Mouse (Mus musculus): Measurements from ENCODE around the gene Mcm3ap. TPM values are rescaled to one million over a fixed set of nuclear protein-coding genes. Genes with fewer than 3 reads are reported as not detected.
A peak's percentile ranks its signal among the peaks of the same experiment; 100 is the strongest.

Gene Mcm3ap
- polyA plus RNA-seq (2012; rRNA removed), result 43.9 and 45.7 TPM in 2 replicates

DNA sequence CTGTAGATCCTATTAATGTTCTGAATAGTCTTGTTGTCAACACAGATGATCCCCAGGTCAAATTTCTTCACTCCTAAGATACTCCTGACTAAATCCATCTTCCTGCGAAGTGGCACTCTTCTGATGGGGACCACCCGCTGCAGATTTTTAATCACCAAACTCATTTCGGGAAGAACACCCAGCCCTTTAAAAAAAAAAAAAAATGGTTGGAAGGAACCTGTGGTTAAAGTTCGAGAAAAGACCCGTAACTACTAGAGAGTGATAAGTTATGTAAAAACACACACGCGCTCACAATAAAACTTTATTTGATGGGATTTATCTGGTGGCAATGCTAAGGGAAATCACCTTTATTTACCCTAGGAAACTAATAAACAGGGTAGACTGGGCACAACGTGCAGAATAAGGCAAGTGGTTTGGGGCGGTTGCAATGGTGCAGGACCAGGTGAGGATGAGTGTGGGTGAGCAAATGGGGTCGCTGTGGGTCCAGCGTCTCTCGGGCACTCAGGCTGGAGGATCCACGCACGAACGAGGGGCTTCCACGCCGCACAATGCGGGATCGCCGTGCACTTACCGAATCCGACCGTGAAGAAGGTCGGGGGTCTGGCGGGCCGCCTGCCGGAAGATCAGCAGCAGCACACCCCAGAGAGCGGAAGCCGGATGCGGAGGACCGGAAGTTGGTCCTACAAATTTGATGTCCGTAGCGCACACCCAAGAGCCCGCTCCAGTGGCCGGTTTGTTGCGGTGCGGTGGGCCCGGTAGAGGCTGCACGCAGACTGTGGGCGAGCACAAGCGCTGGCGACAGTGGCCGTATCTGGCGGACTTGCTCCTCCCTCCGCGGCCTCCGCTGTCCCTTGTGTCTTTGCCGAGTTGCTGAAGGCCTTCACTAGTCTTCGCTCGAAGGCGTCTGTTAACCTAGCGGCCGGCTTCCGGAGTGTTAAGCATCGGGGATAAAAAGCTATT lies at the start of gene Mcm3ap, which contains the start of gene Ybey:
TSS of gene Mcm3ap (plus strand) at position 725 of the 960 bp plus-strand sequence.
TSS of gene Ybey (minus strand) at position 912 of the 960 bp plus-strand sequence.
- peak; percentile 81 for DNase-seq
- WGBS, result 2% methylated on average over 55 of the region's 55 CpGs
- Histone ChIP-seq H3K27me3 (ENCODE audit: control insufficient read depth, insufficient read depth, low read length) (no peaks in the 10 kb centered on the region), H3K4me1 (replicated peaks; ENCODE audit: control insufficient read depth, insufficient read depth, low read length) (no peaks in the 10 kb centered on the region; the same call in 1 of the 2 replicates), H3K4me3 (ENCODE audit: control insufficient read depth, insufficient read depth, low read length) (peak within 1 kb of the TSS; percentile 63), H3K27ac (ENCODE audit: control insufficient read depth, insufficient read depth, low read length) (no peak within 1 kb of the TSS), H3K36me3 (ENCODE audit: control insufficient read depth, insufficient read depth, low read length) (peaks cover 19% of the 10 kb centered on the region)
- TF ChIP-seq POLR2A (IDR thresholded peaks at IDR 0.05; ENCODE audit: control insufficient read depth, extremely low read depth, insufficient read depth, low read length, poor library complexity) (peak; percentile 80), CTCF (IDR thresholded peaks at IDR 0.05; ENCODE audit: borderline replicate concordance, control insufficient read depth, extremely low read depth, insufficient read depth, low read length, poor library complexity) (peak; percentile 79; the same call in 1 of the 2 replicates)

GRCm38 (mm10) chr10:76425674-76426073 lies 43.1 kb upstream of the Mcm3ap start:
- Histone ChIP-seq H3K27me3 (ENCODE audit: control insufficient read depth, insufficient read depth, low read length) (no peaks in the 10 kb centered on the region), H3K4me3 (ENCODE audit: control insufficient read depth, insufficient read depth, low read length) (no peak overlapping the region), H3K4me1 (replicated peaks; ENCODE audit: control insufficient read depth, insufficient read depth, low read length) (no peaks in the 10 kb centered on the region), H3K36me3 (ENCODE audit: control insufficient read depth, insufficient read depth, low read length) (peaks cover 91% of the 10 kb centered on the region), H3K27ac (ENCODE audit: control insufficient read depth, insufficient read depth, low read length) (no peak overlapping the region)
- WGBS, result 96% methylated on average over 7 of the region's 7 CpGs
- no peak for DNase-seq
- TF ChIP-seq CTCF (IDR thresholded peaks at IDR 0.05; ENCODE audit: borderline replicate concordance, control insufficient read depth, extremely low read depth, insufficient read depth, low read length, poor library complexity), result no peak
- TF ChIP-seq POLR2A (IDR thresholded peaks at IDR 0.05; ENCODE audit: control insufficient read depth, extremely low read depth, insufficient read depth, low read length, poor library complexity), result no peak

GRCm38 (mm10) chr10:76433925-76434324 lies 34.8 kb upstream of the Mcm3ap start:
- Histone ChIP-seq H3K4me3 (ENCODE audit: control insufficient read depth, insufficient read depth, low read length) (no peak overlapping the region), H3K27me3 (ENCODE audit: control insufficient read depth, insufficient read depth, low read length) (no peaks in the 10 kb centered on the region), H3K4me1 (replicated peaks; ENCODE audit: control insufficient read depth, insufficient read depth, low read length) (no peaks in the 10 kb centered on the region), H3K36me3 (ENCODE audit: control insufficient read depth, insufficient read depth, low read length) (peaks cover 84% of the 10 kb centered on the region), H3K27ac (ENCODE audit: control insufficient read depth, insufficient read depth, low read length) (no peak overlapping the region)
- no peak for DNase-seq
- 97% methylated on average over 11 of the region's 11 CpGs for WGBS
- TF ChIP-seq CTCF (IDR thresholded peaks at IDR 0.05; ENCODE audit: borderline replicate concordance, control insufficient read depth, extremely low read depth, insufficient read depth, low read length, poor library complexity) (no peak), POLR2A (IDR thresholded peaks at IDR 0.05; ENCODE audit: control insufficient read depth, extremely low read depth, insufficient read depth, low read length, poor library complexity) (no peak)

DNA sequence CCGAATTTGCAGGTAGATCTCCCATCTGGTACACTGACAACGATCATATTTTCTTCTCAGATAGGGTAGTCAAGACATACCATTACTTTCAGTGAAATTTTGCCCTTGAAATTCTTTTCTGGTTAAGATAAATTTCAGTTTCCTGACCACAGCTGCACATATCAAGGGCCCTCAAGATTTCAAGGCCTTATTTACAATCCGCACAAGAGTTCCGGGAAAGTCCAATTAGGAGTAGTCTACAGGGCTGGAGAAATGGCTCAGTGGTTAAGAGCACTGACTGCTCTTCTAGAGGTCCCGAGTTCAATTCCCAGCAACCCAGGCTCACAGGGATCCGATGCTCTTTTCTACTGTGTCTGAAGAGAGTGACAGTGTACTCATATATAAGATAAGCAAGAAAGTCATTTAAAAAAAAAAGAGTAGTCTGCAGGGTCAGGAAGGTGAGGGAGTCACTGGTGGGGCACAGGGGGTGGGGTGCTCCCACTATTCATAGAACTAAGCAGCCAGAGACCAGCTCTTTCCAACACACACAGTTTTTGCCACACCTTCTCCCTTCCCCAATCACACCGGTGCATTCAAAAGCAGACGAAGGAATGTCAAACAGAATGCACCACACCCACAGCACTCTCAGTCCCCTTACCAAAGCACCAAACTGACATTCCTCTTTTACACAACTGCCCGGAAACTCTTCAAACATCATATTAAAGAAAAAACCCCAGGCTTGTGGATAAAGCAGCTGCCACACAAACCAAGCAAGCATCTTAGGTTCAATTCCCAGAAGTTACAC lies 29.4 kb upstream of the Mcm3ap start:
- 97% methylated on average over 9 of the region's 9 CpGs for WGBS
- H3K27me3 ChIP-seq (ENCODE audit: control insufficient read depth, insufficient read depth, low read length), result no peaks in the 10 kb centered on the region
- no peak overlapping the region for H3K27ac ChIP-seq (ENCODE audit: control insufficient read depth, insufficient read depth, low read length)
- DNase-seq, result no peak
- no peak overlapping the region for H3K4me3 ChIP-seq (ENCODE audit: control insufficient read depth, insufficient read depth, low read length)
- TF ChIP-seq POLR2A (IDR thresholded peaks at IDR 0.05; ENCODE audit: control insufficient read depth, extremely low read depth, insufficient read depth, low read length, poor library complexity) (no peak), CTCF (IDR thresholded peaks at IDR 0.05; ENCODE audit: borderline replicate concordance, control insufficient read depth, extremely low read depth, insufficient read depth, low read length, poor library complexity) (no peak)
- peaks cover 37% of the 10 kb centered on the region for H3K36me3 ChIP-seq (ENCODE audit: control insufficient read depth, insufficient read depth, low read length)
- peaks cover 19% of the 10 kb centered on the region for H3K4me1 ChIP-seq (replicated peaks; ENCODE audit: control insufficient read depth, insufficient read depth, low read length)

DNA sequence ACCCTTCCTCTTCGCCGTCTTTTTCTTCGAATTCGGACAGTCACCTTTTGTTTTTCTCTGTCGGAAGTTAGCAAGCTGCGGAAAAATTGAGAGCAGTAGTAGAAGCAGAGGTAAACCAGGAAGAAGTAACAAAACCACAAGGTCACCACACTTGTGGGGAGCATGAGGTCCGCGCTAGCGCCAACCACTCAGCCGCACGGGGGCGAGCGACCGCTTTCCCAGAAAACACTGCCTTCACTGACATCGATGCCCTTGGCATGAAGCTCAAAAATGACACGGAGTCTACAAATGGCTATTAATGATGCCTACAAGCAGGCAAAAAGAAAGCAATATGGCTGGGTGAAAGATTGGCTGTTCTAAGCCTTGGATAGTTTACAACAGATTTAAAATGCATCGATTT lies 28.4 kb upstream of the Mcm3ap start, which contains the start of gene AC141477.1:
TSS of gene AC141477.1 (minus strand) at position 164 of the 400 bp plus-strand sequence.
- Histone ChIP-seq H3K4me1 (replicated peaks; ENCODE audit: control insufficient read depth, insufficient read depth, low read length) (peaks cover 19% of the 10 kb centered on the region), H3K36me3 (ENCODE audit: control insufficient read depth, insufficient read depth, low read length) (peaks cover 28% of the 10 kb centered on the region), H3K4me3 (ENCODE audit: control insufficient read depth, insufficient read depth, low read length) (no peak within 1 kb of the TSS), H3K27me3 (ENCODE audit: control insufficient read depth, insufficient read depth, low read length) (no peaks in the 10 kb centered on the region), H3K27ac (ENCODE audit: control insufficient read depth, insufficient read depth, low read length) (no peak within 1 kb of the TSS)
- no peak for TF ChIP-seq CTCF (IDR thresholded peaks at IDR 0.05; ENCODE audit: borderline replicate concordance, control insufficient read depth, extremely low read depth, insufficient read depth, low read length, poor library complexity)
- TF ChIP-seq POLR2A (IDR thresholded peaks at IDR 0.05; ENCODE audit: control insufficient read depth, extremely low read depth, insufficient read depth, low read length, poor library complexity), result no peak
- 56% methylated on average over 17 of the region's 17 CpGs for WGBS
- DNase-seq, result peak; percentile 10
